Mouse (Mus musculus): ENCODE measurements around the gene C130032M10Rik. TPM values are rescaled to one million over a fixed set of nuclear protein-coding genes. Genes with fewer than 3 reads are reported as not detected.

Gene C130032M10Rik
- polyA plus RNA-seq, 1 experiment: not detected

- Histone ChIP-seq H3K4me3 (ENCODE audit: insufficient read depth, poor library complexity, severe bottlenecking) (no peak overlapping the region), H3K36me3 (ENCODE audit: control insufficient read depth, insufficient read depth) (no peaks in the 10 kb centered on the region), H3K79me3 (ENCODE audit: low read depth) (no peaks in the 10 kb centered on the region), H3ac (ENCODE audit: control insufficient read depth, insufficient read length, low read depth) (no peak overlapping the region), H3K27me3 (ENCODE audit: control insufficient read depth, insufficient read depth, insufficient read length) (no peaks in the 10 kb centered on the region), H3K79me2 (ENCODE audit: control insufficient read depth, insufficient read depth) (no peaks in the 10 kb centered on the region)
- TF ChIP-seq MAX (IDR thresholded peaks at IDR 0.05) (no peak), USF1 (IDR thresholded peaks at IDR 0.05; ENCODE audit: low read depth) (no peak), MYOG (IDR thresholded peaks at IDR 0.05; ENCODE audit: control insufficient read depth, extremely low read depth, insufficient read length) (no peak), FOSL1 (IDR thresholded peaks at IDR 0.05; ENCODE audit: insufficient read depth, low read length, poor library complexity, severe bottlenecking) (no peak), MYOD1 (IDR thresholded peaks at IDR 0.05; ENCODE audit: control insufficient read depth, insufficient read length, low read depth) (no peak), CEBPB (IDR thresholded peaks at IDR 0.05; ENCODE audit: low read depth) (no peak), CTCF (IDR thresholded peaks at IDR 0.05; ENCODE audit: control insufficient read depth, insufficient read depth, insufficient read length) (no peak)
Measured at GRCm38 (mm10) chr9:114536628-114537027, 21.1 kb downstream of the C130032M10Rik start.

- Histone ChIP-seq H3K79me3 (ENCODE audit: low read depth) (no peaks in the 10 kb centered on the region), H3K4me3 (ENCODE audit: insufficient read depth, poor library complexity, severe bottlenecking) (no peak overlapping the region), H3K36me3 (ENCODE audit: control insufficient read depth, insufficient read depth) (no peaks in the 10 kb centered on the region), H3K27me3 (ENCODE audit: control insufficient read depth, insufficient read depth, insufficient read length) (no peaks in the 10 kb centered on the region), H3K79me2 (ENCODE audit: control insufficient read depth, insufficient read depth) (no peaks in the 10 kb centered on the region), H3ac (ENCODE audit: control insufficient read depth, insufficient read length, low read depth) (no peak overlapping the region)
- TF ChIP-seq CTCF (IDR thresholded peaks at IDR 0.05; ENCODE audit: control insufficient read depth, insufficient read depth, insufficient read length) (no peak), MYOG (IDR thresholded peaks at IDR 0.05; ENCODE audit: control insufficient read depth, extremely low read depth, insufficient read length) (no peak), MAX (IDR thresholded peaks at IDR 0.05) (no peak), FOSL1 (IDR thresholded peaks at IDR 0.05; ENCODE audit: insufficient read depth, low read length, poor library complexity, severe bottlenecking) (no peak), USF1 (IDR thresholded peaks at IDR 0.05; ENCODE audit: low read depth) (no peak), MYOD1 (IDR thresholded peaks at IDR 0.05; ENCODE audit: control insufficient read depth, insufficient read length, low read depth) (no peak), CEBPB (IDR thresholded peaks at IDR 0.05; ENCODE audit: low read depth) (no peak)
Measured at GRCm38 (mm10) chr9:114538996-114539563, 23.6 kb downstream of the C130032M10Rik start.

GRCm38 (mm10) chr9:114541279-114541741 is 25.8 kb downstream of the C130032M10Rik start:
- Histone ChIP-seq H3K27me3 (ENCODE audit: control insufficient read depth, insufficient read depth, insufficient read length) (no peaks in the 10 kb centered on the region), H3ac (ENCODE audit: control insufficient read depth, insufficient read length, low read depth) (no peak overlapping the region), H3K36me3 (ENCODE audit: control insufficient read depth, insufficient read depth) (no peaks in the 10 kb centered on the region), H3K79me2 (ENCODE audit: control insufficient read depth, insufficient read depth) (no peaks in the 10 kb centered on the region), H3K4me3 (ENCODE audit: insufficient read depth, poor library complexity, severe bottlenecking) (no peak overlapping the region), H3K79me3 (ENCODE audit: low read depth) (no peaks in the 10 kb centered on the region)
- TF ChIP-seq FOSL1 (IDR thresholded peaks at IDR 0.05; ENCODE audit: insufficient read depth, low read length, poor library complexity, severe bottlenecking) (no peak), MYOD1 (IDR thresholded peaks at IDR 0.05; ENCODE audit: control insufficient read depth, insufficient read length, low read depth) (no peak), CTCF (IDR thresholded peaks at IDR 0.05; ENCODE audit: control insufficient read depth, insufficient read depth, insufficient read length) (no peak), MAX (IDR thresholded peaks at IDR 0.05) (no peak), USF1 (IDR thresholded peaks at IDR 0.05; ENCODE audit: low read depth) (no peak), MYOG (IDR thresholded peaks at IDR 0.05; ENCODE audit: control insufficient read depth, extremely low read depth, insufficient read length) (no peak), CEBPB (IDR thresholded peaks at IDR 0.05; ENCODE audit: low read depth) (no peak)

- Histone ChIP-seq H3K79me2 (ENCODE audit: control insufficient read depth, insufficient read depth) (no peaks in the 10 kb centered on the region), H3K36me3 (ENCODE audit: control insufficient read depth, insufficient read depth) (no peaks in the 10 kb centered on the region), H3K4me3 (ENCODE audit: insufficient read depth, poor library complexity, severe bottlenecking) (no peak overlapping the region), H3K27me3 (ENCODE audit: control insufficient read depth, insufficient read depth, insufficient read length) (no peaks in the 10 kb centered on the region), H3K79me3 (ENCODE audit: low read depth) (no peaks in the 10 kb centered on the region), H3ac (ENCODE audit: control insufficient read depth, insufficient read length, low read depth) (no peak overlapping the region)
- TF ChIP-seq MAX (IDR thresholded peaks at IDR 0.05) (no peak), MYOG (IDR thresholded peaks at IDR 0.05; ENCODE audit: control insufficient read depth, extremely low read depth, insufficient read length) (no peak), CEBPB (IDR thresholded peaks at IDR 0.05; ENCODE audit: low read depth) (no peak), MYOD1 (IDR thresholded peaks at IDR 0.05; ENCODE audit: control insufficient read depth, insufficient read length, low read depth) (no peak), FOSL1 (IDR thresholded peaks at IDR 0.05; ENCODE audit: insufficient read depth, low read length, poor library complexity, severe bottlenecking) (no peak), CTCF (IDR thresholded peaks at IDR 0.05; ENCODE audit: control insufficient read depth, insufficient read depth, insufficient read length) (no peak), USF1 (IDR thresholded peaks at IDR 0.05; ENCODE audit: low read depth) (no peak)
Measured at GRCm38 (mm10) chr9:114543882-114544753, 28.6 kb downstream of the C130032M10Rik start.

- TF ChIP-seq USF1 (IDR thresholded peaks at IDR 0.05; ENCODE audit: low read depth) (no peak), CTCF (IDR thresholded peaks at IDR 0.05; ENCODE audit: control insufficient read depth, insufficient read depth, insufficient read length) (no peak), MAX (IDR thresholded peaks at IDR 0.05) (no peak), MYOD1 (IDR thresholded peaks at IDR 0.05; ENCODE audit: control insufficient read depth, insufficient read length, low read depth) (no peak), CEBPB (IDR thresholded peaks at IDR 0.05; ENCODE audit: low read depth) (no peak), MYOG (IDR thresholded peaks at IDR 0.05; ENCODE audit: control insufficient read depth, extremely low read depth, insufficient read length) (no peak), FOSL1 (IDR thresholded peaks at IDR 0.05; ENCODE audit: insufficient read depth, low read length, poor library complexity, severe bottlenecking) (no peak)
- no peaks in the 10 kb centered on the region for H3K27me3 ChIP-seq (ENCODE audit: control insufficient read depth, insufficient read depth, insufficient read length)
- H3K4me3 ChIP-seq (ENCODE audit: insufficient read depth, poor library complexity, severe bottlenecking): no peak overlapping the region
- H3K36me3 ChIP-seq (ENCODE audit: control insufficient read depth, insufficient read depth): no peaks in the 10 kb centered on the region
- no peak overlapping the region for H3ac ChIP-seq (ENCODE audit: control insufficient read depth, insufficient read length, low read depth)
- H3K79me2 ChIP-seq (ENCODE audit: control insufficient read depth, insufficient read depth): no peaks in the 10 kb centered on the region
- H3K79me3 ChIP-seq (ENCODE audit: low read depth): no peaks in the 10 kb centered on the region
Measured at GRCm38 (mm10) chr9:114544754-114545393, 29.4 kb downstream of the C130032M10Rik start.
